Mouse (Mus musculus) limb, embryonic 15.5 days (tissue): ENCODE data around the gene Fcgrt. TPM values are rescaled to one million over a fixed set of nuclear protein-coding genes. Genes with fewer than 3 reads are reported as not detected.
"Not testable (repeated sequence)": the region's sequence is repeated elsewhere in the genome, so short reads cannot be mapped to it uniquely, and the experiment has no call there.

ENCODE experiments used
- ATAC-seq: fragments of 200-750 bp; cut with Nextera tagmentation; 2 replicates; pipeline ENCODE4 v1.8.0; 2017; ENCODE audit warnings: low read depth, moderate TSS enrichment; ENCODE audit not compliant: insufficient number of reproducible peaks, low FRiP score, low TSS enrichment
- H3K27ac ChIP-seq: fragments of 300-500 bp; sonication (generic); 2 replicates; pipeline ENCODE4 v1.5.1; 2015; ENCODE audit warnings: moderate library complexity, mild to moderate bottlenecking, inconsistent platforms
- H3K27me3 ChIP-seq: fragments of 300-500 bp; sonication (generic); 2 replicates; pipeline ENCODE4 v1.6.1; 2015; ENCODE audit warnings: inconsistent platforms
- H3K36me3 ChIP-seq: fragments of 300-500 bp; sonication (generic); 2 replicates; pipeline ENCODE4 v1.6.1; 2015; ENCODE audit warnings: inconsistent platforms
- H3K4me1 ChIP-seq: fragments of 300-500 bp; sonication (generic); 2 replicates; pipeline ENCODE4 v1.6.1; 2015; ENCODE audit warnings: inconsistent platforms
- H3K4me2 ChIP-seq: fragments of 300-500 bp; sonication (generic); 2 replicates; pipeline ENCODE4 v1.6.1; 2015; ENCODE audit warnings: mild to moderate bottlenecking, inconsistent platforms
- H3K4me3 ChIP-seq: fragments of 300-500 bp; sonication (generic); 2 replicates; pipeline ENCODE4 v1.5.1; 2015; ENCODE audit warnings: mild to moderate bottlenecking, inconsistent platforms
- H3K9ac ChIP-seq: fragments of 300-500 bp; sonication (generic); 2 replicates; pipeline ENCODE4 v1.6.1; 2015; ENCODE audit warnings: inconsistent platforms
- H3K9me3 ChIP-seq: fragments of 300-500 bp; sonication (generic); 2 replicates; pipeline ENCODE4 v1.6.1; 2016; ENCODE audit warnings: inconsistent platforms
- WGBS: fragments of 180-500 bp; shearing (Covaris S2); methylation state at CpG from one replicate; pipeline ENCODE4 v1.1.7; 2015; 5-methylcytosine and 5-hydroxymethylcytosine counted together
- polyA plus RNA-seq: library from polyadenylated mRNA; unstranded; fragments of >200 nt; fragmentation: Nextera tagmentation; extraction: Ambion mirVana; gene quantifications from 2 replicates; pipeline ENCODE4 v1.2.1, GENCODE M21; 2015

Gene Fcgrt
- polyA plus RNA-seq, 1 experiment from 2014 or later = 99.7 TPM

DNA sequence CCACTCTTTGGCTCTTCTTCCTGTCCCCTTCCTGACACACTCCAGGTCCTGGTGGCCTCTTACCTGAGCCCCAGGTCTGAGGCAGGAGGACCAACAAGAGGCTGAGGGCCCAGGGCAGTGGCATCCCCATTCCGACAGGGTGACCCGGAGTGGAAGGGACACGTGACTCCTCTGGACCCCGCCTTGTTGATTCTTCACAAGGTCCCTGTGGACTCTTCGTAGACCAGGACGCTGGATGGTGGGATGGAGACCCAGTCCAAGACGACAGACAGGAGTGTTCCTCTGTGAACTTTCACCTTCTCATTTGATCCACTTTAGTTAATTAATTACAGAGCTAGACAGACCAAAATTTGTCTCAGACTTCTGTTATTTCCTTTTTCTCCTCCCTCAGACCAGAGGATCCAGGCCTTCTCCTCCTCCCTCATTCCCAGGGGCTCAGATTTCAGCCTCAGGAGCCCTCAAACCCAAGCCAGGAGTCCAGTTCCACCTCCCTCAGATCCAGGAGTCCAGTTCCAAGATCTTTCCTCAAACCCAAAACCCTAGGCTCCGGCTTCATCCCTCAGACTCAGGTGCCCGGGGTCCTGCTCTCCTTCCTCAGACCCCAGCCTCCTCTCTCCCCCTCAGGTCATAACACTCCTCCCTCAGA, 588 bp downstream of the Fcgrt start:
- Histone ChIP-seq H3K9me3 (no peaks in the 10 kb centered on the region), H3K9ac (peak overlapping the region; percentile 54), H3K36me3 (0 out of 2 replicates have a peak, but pooled peaks cover 2% of the 10 kb centered on the region), H3K4me3 (peak overlapping the region; percentile 39), H3K27ac (peak overlapping the region; percentile 96), H3K4me2 (peak overlapping the region; percentile 56), H3K4me1 (peaks cover 28% of the 10 kb centered on the region), H3K27me3 (no peaks in the 10 kb centered on the region)
- WGBS = 66% methylated on average over 9 of the region's 9 CpGs
- ATAC-seq = no peak; the same call in 1 of the 2 replicates

DNA sequence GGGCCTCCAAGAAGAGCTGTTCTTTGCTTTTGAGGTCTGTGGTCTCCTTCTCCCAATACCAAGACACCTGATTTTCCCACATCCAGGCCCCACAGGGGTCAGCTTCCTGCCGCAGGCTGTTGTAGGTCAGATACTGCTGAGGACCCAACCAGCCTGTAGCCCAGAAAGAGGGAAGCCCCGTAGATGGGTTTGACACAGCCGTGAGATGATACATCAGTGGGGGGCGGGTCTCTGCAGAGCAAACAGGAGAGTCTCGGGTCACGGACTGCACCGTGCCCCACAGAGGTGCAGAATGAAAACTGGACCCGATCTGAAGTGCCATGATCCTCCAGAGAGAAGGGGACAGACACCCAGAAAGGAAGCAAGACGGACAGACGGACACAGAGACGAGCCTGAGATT, 1.2 kb downstream of the Fcgrt start:
- Histone ChIP-seq H3K4me2 (peak overlapping the region; percentile 56), H3K27ac (peak overlapping the region; percentile 96; the same call in 1 of the 2 replicates)
- WGBS = 84% methylated on average over 11 of the region's 11 CpGs

DNA sequence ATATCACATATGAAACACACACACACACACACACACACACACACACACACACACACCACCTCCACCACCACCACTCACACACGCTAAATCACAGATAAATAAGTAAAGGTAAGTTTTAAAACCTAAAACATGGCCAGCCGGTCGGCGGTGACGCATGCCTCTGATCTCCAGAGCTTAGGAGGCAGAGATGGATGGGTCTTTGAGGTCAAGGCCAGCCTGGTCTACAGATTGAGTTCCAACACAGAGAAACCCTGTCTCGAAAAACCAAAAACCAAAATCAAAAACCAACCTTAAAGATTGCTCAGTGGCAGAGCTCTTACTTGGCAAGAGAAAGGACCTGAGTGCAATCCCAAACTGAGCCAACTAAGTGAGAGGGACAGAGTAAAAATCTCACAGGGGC, 3.6 kb downstream of the Fcgrt start:
- Histone ChIP-seq H3K27ac (peak overlapping the region; percentile 3; the same call in 1 of the 2 replicates), H3K9me3 (no peaks in the 10 kb centered on the region), H3K4me1 (peaks cover 28% of the 10 kb centered on the region), H3K4me2 (no peak overlapping the region), H3K9ac (no peak overlapping the region), H3K36me3 (peaks cover 10% of the 10 kb centered on the region), H3K4me3 (no peak overlapping the region), H3K27me3 (no peaks in the 10 kb centered on the region)
- WGBS = 87% methylated on average over 6 of the region's 6 CpGs
- no peak for ATAC-seq

More for the DNA sequence above, 1.2 kb downstream of the Fcgrt start:
- ATAC-seq = no peak
- H3K4me3 ChIP-seq = peak overlapping the region; percentile 39
- peaks cover 28% of the 10 kb centered on the region for H3K4me1 ChIP-seq
- no peaks in the 10 kb centered on the region for H3K27me3 ChIP-seq
- H3K9ac ChIP-seq = 0 out of 2 replicates have a peak overlapping the region, but pooled peaks have one; percentile 14
- H3K36me3 ChIP-seq = 0 out of 2 replicates have a peak, but pooled peaks cover 2% of the 10 kb centered on the region
- H3K9me3 ChIP-seq = no peaks in the 10 kb centered on the region

DNA sequence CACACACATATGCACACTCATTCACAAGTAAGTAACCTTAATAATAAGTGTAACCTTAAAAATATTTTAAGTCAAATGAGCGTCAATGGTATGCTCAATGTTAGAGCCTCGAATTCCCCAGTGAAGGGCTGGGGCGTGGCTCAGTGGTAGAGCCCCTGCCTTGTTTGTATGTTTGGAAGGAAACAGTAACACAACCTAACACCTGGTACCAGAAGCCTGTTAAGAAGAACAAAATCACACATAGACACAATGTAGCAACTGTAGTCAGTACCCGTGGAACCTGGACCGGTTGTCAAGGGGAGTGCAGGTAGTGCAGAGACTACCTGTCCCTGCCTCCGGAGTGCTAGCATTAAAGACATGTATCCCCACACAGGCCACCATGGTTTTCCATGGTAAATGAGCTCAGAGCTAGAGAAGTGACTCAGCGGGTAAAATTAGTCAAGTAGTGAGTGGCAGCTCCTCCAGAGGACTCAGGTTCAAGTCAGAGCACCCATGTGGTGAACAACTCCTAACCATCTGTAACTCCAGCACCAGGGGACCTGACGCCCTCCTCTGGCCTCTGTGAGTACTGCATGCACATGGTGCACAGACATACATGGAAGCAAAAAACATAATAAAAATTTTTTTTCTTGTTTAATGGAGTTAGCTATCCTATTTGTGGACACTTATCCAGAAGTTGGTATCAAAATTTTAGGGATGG, 5.0 kb downstream of the Fcgrt start:
- whole genome bisulfite sequencing = 88% methylated on average over 8 of the region's 8 CpGs
- ATAC-seq = no peak
- H3K27ac ChIP-seq = no peak overlapping the region
- H3K36me3 ChIP-seq = peaks cover 10% of the 10 kb centered on the region
- H3K9me3 ChIP-seq = no peaks in the 10 kb centered on the region
- H3K4me1 ChIP-seq = peaks cover 27% of the 10 kb centered on the region
- H3K9ac ChIP-seq = no peak overlapping the region
- no peak overlapping the region for H3K4me2 ChIP-seq
- no peaks in the 10 kb centered on the region for H3K27me3 ChIP-seq
- no peak overlapping the region for H3K4me3 ChIP-seq

DNA sequence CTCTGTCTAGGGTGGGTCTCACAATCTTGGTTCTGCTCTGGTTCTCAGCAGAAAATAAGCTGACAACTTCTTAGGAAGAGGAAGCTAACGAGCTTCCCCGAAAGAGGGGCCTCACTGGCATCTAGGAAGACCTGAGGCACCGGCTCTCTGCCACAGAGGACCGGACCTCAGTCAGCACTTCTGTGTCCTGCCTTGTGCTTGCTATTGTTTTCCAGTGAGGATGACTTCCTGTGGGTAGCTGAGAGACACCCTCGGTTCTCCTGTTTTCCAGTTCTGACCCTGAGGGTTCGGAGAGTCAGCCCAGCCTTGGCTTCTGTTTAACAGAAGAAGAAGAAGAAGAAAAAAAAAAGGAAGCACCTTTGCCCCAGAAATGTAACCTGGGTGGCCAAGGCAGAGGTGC, 6.2 kb downstream of the Fcgrt start:
- whole genome bisulfite sequencing = 64% methylated on average over 6 of the region's 6 CpGs
- Histone ChIP-seq H3K9me3 (no peaks in the 10 kb centered on the region), H3K9ac (no peak overlapping the region), H3K36me3 (peaks cover 10% of the 10 kb centered on the region), H3K4me1 (peaks cover 24% of the 10 kb centered on the region), H3K4me2 (no peak overlapping the region), H3K27ac (peak overlapping the region; percentile 6; the same call in 1 of the 2 replicates), H3K4me3 (no peak overlapping the region), H3K27me3 (no peaks in the 10 kb centered on the region)
- no peak for ATAC-seq

DNA sequence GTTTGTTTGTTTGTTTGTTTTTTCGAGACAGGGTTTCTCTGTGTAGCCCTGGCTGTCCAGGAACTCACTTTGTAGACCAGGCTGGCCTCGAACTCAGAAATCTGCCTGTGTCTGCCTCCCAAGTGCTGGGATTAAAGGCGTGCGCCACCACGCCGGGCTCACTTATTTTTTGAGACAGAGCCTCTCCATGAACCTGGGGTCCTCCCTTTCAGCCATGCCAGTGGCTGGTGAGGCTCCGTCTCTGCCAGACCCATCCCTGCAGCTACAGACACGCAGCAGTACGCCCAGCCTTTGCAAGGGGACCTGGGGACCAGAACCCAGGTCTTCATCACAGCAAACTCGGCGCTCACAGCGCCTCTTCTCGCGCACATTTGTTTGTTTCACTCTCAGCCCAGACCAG, 7.7 kb downstream of the Fcgrt start:
- H3K4me3 ChIP-seq, ATAC-seq, H3K4me2 ChIP-seq, H3K27ac ChIP-seq, H3K9ac ChIP-seq, H3K9me3 ChIP-seq, H3K36me3 ChIP-seq, H3K27me3 ChIP-seq: not testable (repeated sequence)
- H3K4me1 ChIP-seq = peaks cover 20% of the 10 kb centered on the region
- WGBS = 95% methylated on average over 14 of the region's 14 CpGs

DNA sequence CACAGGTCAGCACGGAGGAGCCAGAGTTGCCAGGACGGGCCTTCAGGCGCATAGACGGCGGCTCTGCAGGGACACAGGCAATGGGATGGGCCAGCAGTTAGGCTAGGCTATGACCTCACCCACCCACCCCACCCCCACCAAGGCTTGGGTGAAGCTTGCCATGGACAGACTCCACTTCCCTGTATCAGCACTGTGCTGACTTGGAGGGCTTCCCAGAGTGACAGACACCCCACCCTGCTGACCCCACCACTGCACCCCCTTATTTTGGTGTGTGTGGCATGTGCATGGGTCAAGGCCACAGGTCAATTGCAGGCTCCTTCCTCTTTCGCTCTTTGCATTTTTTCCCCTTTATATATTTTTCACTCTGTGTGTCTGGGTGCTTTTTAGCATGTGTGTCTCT, 8.3 kb downstream of the Fcgrt start:
- no peak overlapping the region for H3K4me3 ChIP-seq
- WGBS = 82% methylated on average over 6 of the region's 6 CpGs
- H3K9me3 ChIP-seq = no peaks in the 10 kb centered on the region
- peaks cover 26% of the 10 kb centered on the region for H3K4me1 ChIP-seq
- H3K36me3 ChIP-seq = peaks cover 11% of the 10 kb centered on the region
- H3K27me3 ChIP-seq = no peaks in the 10 kb centered on the region
- no peak for ATAC-seq
- no peak overlapping the region for H3K27ac ChIP-seq
- no peak overlapping the region for H3K9ac ChIP-seq
- H3K4me2 ChIP-seq = no peak overlapping the region

DNA sequence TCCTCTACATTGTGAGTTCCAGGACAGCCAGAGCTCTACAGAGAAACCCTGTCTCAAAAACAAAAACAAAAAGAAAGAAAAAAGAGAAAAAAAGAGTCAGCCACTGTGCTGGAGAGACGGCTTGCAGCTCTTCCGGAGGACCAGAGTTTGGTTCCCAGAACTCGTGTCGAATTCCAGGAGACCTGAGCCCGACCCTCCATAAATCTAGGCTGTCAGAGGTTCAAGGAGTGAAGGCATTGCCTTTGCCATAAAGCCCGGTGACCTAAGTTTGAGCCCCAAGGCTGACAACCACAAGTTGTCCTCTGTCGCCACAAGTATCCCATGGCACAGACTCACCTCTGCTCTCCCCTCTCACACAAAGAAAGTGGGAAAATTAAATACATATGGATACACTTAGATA, 9.5 kb downstream of the Fcgrt start:
- H3K4me3 ChIP-seq = no peak overlapping the region
- H3K27ac ChIP-seq = peak overlapping the region; percentile 93
- peaks cover 29% of the 10 kb centered on the region for H3K4me1 ChIP-seq
- H3K27me3 ChIP-seq = no peaks in the 10 kb centered on the region
- H3K36me3 ChIP-seq = peaks cover 13% of the 10 kb centered on the region
- no peak overlapping the region for H3K9ac ChIP-seq
- WGBS = 9% methylated on average over 7 of the region's 7 CpGs
- no peaks in the 10 kb centered on the region for H3K9me3 ChIP-seq
- no peak for ATAC-seq
- no peak overlapping the region for H3K4me2 ChIP-seq

DNA sequence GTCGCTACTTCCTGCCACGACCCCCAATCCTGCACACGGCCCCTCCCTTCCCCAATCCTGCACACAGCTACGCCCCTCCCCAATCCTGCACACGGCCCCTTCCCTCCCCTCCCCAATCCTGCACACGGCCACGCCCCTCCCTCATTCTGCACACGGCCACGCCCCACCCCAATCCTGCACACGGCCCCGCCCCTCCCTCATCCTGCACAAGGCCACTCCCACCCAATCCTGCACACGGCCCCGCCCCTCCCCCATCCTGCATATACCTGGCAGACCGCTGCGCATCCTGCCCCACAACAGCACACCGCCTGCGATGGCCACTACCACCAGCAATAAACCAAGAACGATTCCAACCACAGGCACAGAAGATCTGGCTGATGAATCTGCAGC, 10.1 kb downstream of the Fcgrt start:
- no peak for ATAC-seq
- H3K9ac ChIP-seq = no peak overlapping the region
- no peaks in the 10 kb centered on the region for H3K9me3 ChIP-seq
- no peak overlapping the region for H3K4me3 ChIP-seq
- peak overlapping the region; percentile 93 for H3K27ac ChIP-seq
- no peaks in the 10 kb centered on the region for H3K27me3 ChIP-seq
- WGBS = 24% methylated on average over 18 of the region's 18 CpGs
- peaks cover 14% of the 10 kb centered on the region for H3K36me3 ChIP-seq
- H3K4me1 ChIP-seq = peaks cover 31% of the 10 kb centered on the region
- peak overlapping the region; percentile 8; the same call in 1 of the 2 replicates for H3K4me2 ChIP-seq

DNA sequence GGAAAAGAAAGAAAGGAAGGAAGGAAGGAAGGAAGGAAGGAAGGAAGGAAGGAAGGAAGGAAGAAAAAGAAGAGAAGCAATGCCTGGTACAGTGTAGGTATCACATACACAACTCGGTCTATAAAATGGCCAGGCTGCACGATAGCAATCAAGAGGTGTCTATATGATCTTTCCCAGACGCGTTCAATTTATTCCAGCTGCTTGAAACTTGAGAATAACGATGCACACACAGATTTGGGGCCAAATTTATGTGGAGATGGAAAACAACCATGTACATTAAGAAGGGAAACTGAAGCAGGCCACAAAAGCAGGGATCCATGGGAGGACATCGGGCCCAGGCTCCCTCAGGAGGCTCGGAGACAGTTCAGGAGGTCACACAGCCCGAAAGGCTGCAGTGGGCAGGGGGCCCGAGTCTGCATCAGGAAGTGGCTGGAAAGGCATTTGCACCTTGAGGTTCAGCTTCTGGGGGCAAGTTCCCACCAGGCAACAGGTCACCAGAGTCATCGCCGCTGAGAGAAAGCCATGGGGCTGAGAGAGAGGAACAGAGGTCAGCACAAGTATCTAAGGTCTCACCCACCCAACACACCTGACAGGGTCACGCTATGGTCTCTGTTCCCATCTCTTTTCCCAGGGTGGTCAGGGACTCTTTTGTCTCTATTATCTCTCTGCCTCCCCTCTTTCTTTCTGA, 10.7 kb downstream of the Fcgrt start:
- peaks cover 34% of the 10 kb centered on the region for H3K4me1 ChIP-seq
- peak overlapping the region; percentile 93 for H3K27ac ChIP-seq
- no peak overlapping the region for H3K4me3 ChIP-seq
- no peaks in the 10 kb centered on the region for H3K9me3 ChIP-seq
- H3K9ac ChIP-seq = no peak overlapping the region
- H3K36me3 ChIP-seq = peaks cover 19% of the 10 kb centered on the region
- 28% methylated on average over 12 of the region's 12 CpGs for WGBS
- no peaks in the 10 kb centered on the region for H3K27me3 ChIP-seq
- H3K4me2 ChIP-seq = peak overlapping the region; percentile 8; the same call in 1 of the 2 replicates
- no peak for ATAC-seq

DNA sequence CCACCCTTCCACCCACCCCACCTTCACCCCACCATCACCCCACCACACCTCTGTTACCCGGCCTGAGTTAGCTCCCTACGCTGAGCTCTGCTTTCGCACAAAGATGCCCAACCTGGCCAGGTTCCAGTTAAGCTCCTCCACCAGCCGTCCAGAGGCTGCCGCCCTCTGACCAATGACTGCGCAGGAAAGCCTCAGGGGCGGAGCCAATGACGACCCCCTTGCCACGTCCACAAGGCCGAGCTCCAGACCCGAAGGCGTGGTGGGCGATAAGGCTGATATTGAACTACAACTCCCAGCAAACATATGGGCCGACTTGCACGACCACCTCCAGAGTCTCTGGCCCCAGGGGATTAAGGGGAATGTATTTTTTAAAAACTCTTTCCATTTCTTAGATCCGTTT, 11.6 kb downstream of the Fcgrt start, which contains the start of gene Rcn3:
Rcn3 (minus strand) TSS at position 174 of the 400 bp plus-strand sequence.
- peaks cover 29% of the 10 kb centered on the region for H3K36me3 ChIP-seq
- H3K4me3 ChIP-seq = peak within 1 kb of the TSS; percentile 61
- H3K4me1 ChIP-seq = peaks cover 34% of the 10 kb centered on the region
- H3K9me3 ChIP-seq = no peaks in the 10 kb centered on the region
- H3K4me2 ChIP-seq = peak within 1 kb of the TSS; percentile 61
- H3K27me3 ChIP-seq = no peaks in the 10 kb centered on the region
- WGBS = under 1% methylated on average over 16 of the region's 16 CpGs
- H3K27ac ChIP-seq = peak within 1 kb of the TSS; percentile 93
- H3K9ac ChIP-seq = peak within 1 kb of the TSS; percentile 74
- peak; percentile 94 for ATAC-seq
